Mouse (Mus musculus) heart, embryonic 10.5 days (tissue): ENCODE measurements around the gene Avil. TPM values are rescaled to one million over a fixed set of nuclear protein-coding genes. Genes with fewer than 3 reads are reported as not detected.

Experiments
- microRNA counts: library from miRNA; unstranded; fragments of <30 nt; microRNA quantifications from one replicate; lab custom pipeline; 2017
- microRNA-seq: library from miRNA; unstranded; fragments of <30 nt; microRNA quantifications from one replicate; pipeline ENCODE4, GENCODE M21; 2017
- polyA plus RNA-seq: library from polyadenylated mRNA; unstranded; fragments of >200 nt; fragmentation: Nextera tagmentation; extraction: Ambion mirVana; gene quantifications from 2 replicates; pipeline ENCODE4 v1.2.1, GENCODE M21; 2016

The Avil gene
- polyA plus RNA-seq, 1 experiment from 2014 or later = not detected

MicroRNA genes within 50 kb of the gene (microRNA counts, 519-probe panel; counts per million panel counts)
- microRNA mmu-miR-26a (lab: Ali Mortazavi, UCI) (not detected), microRNA mmu-miR-546 (lab: Ali Mortazavi, UCI) (not detected)

Small RNAs within 50 kb of the gene (microRNA-seq; reads per million reads assigned to microRNA genes)
- 30.8 reads per million, percentile 38 among the genes with 10 or more reads in this experiment for gene Mir26a-2
- not detected for gene Mir546

Other genes with a start within 250 kb of the Avil start
- 10.8 and 15.4 TPM in 2 replicates for gene Atp23, start 99.4 kb upstream of the Avil start, polyA plus RNA-seq
- 37.8 and 46.2 TPM in 2 replicates for gene Ctdsp2, start 22.0 kb upstream of the Avil start, polyA plus RNA-seq
- gene Tsfm, start 30.1 kb downstream of the Avil start, polyA plus RNA-seq = 114 TPM in 2 replicates
- gene Mettl1, start 40.7 kb downstream of the Avil start, polyA plus RNA-seq = 46.4 and 54.8 TPM in 2 replicates
- 0.18 and 0.23 TPM in 2 replicates for gene Eef1akmt3, start 40.8 kb downstream of the Avil start, polyA plus RNA-seq
- 0.09 TPM in 1 of 2 replicates, not detected in the other for gene Cyp27b1, start 47.5 kb downstream of the Avil start, polyA plus RNA-seq
- gene March9, start 59.5 kb downstream of the Avil start, polyA plus RNA-seq = 0.15 and 0.24 TPM in 2 replicates
- gene Cdk4, start 62.8 kb downstream of the Avil start, polyA plus RNA-seq = 1,495 and 2,024 TPM in 2 replicates
- gene Tspan31, start 69.6 kb downstream of the Avil start, polyA plus RNA-seq = 138 and 154 TPM in 2 replicates
- gene Agap2, start 74.6 kb downstream of the Avil start, polyA plus RNA-seq = 0.50 TPM in 1 of 2 replicates, not detected in the other
- 44.4 and 48.8 TPM in 2 replicates for gene Os9, start 120.4 kb downstream of the Avil start, polyA plus RNA-seq
- gene B4galnt1, start 164.5 kb downstream of the Avil start, polyA plus RNA-seq = 1.5 and 3.6 TPM in 2 replicates
- 9.2 and 12.9 TPM in 2 replicates for gene Slc26a10, start 179.9 kb downstream of the Avil start, polyA plus RNA-seq
- 21.4 and 28.8 TPM in 2 replicates for gene Arhgef25, start 189.4 kb downstream of the Avil start, polyA plus RNA-seq
- 78.4 and 91.4 TPM in 2 replicates for gene Dtx3, start 195.0 kb downstream of the Avil start, polyA plus RNA-seq
- gene Pip4k2c, start 210.9 kb downstream of the Avil start, polyA plus RNA-seq = 27.9 and 29.3 TPM in 2 replicates